Mouse (Mus musculus) CH12.LX (cell line): ENCODE data around the gene Znrf4. TPM values are rescaled to one million over a fixed set of nuclear protein-coding genes. Genes with fewer than 3 reads are reported as not detected.

ENCODE experiments used
- DNase-seq: peaks from one replicate; pipeline ENCODE4 v3.0.0-alpha.2; 2013; ENCODE audit errors: extremely low read depth
- H3K27ac ChIP-seq: 2 replicates; pipeline ENCODE4 v1.5.1; 2012; ENCODE audit warnings: low read depth, mild to moderate bottlenecking, control low read depth, moderate library complexity; ENCODE audit not compliant: insufficient read depth
- H3K27me3 ChIP-seq: replicated peaks from 2 replicates; pipeline ENCODE3; 2012; ENCODE audit warnings: inconsistent platforms
- H3K36me3 ChIP-seq, 2 experiments: replicated peaks in 1 of 2; 2 replicates each; pipeline versions ENCODE3 to v1.6.1; 2012; ENCODE audit warnings: inconsistent platforms in 1 of 2, low read length in 1 of 2, mild to moderate bottlenecking in 1 of 2, mixed read lengths in 1 of 2, moderate library complexity in 1 of 2; ENCODE audit not compliant: control insufficient read depth in 1 of 2, insufficient read depth in 1 of 2
- H3K4me1 ChIP-seq, 2 experiments: 2 replicates each; pipeline ENCODE4 v1.6.1; 2012; ENCODE audit warnings: inconsistent platforms in 1 of 2, moderate library complexity in 1 of 2; ENCODE audit not compliant: insufficient read depth in 2 of 2, control insufficient read depth in 1 of 2
- H3K4me2 ChIP-seq: 2 replicates; pipeline ENCODE4 v1.6.1; 2012; ENCODE audit warnings: low read depth, mild to moderate bottlenecking, control low read depth; ENCODE audit not compliant: poor library complexity, insufficient read depth, severe bottlenecking
- H3K4me3 ChIP-seq, 3 experiments: fragments of 150-350 bp in 1 of 3; sonication (generic) in 1 of 3; replicated peaks in 1 of 3; 2 replicates each; pipeline versions ENCODE3 to v1.5.1; 2011 to 2012; ENCODE audit warnings: low read depth in 2 of 3, low read length in 2 of 3, mild to moderate bottlenecking in 2 of 3, moderate library complexity in 2 of 3, control low read depth in 1 of 3, improper control_type of control experiment in 1 of 3, inconsistent platforms in 1 of 3, mixed read lengths in 1 of 3; ENCODE audit not compliant: poor library complexity in 1 of 3
- H3K79me2 ChIP-seq: replicated peaks from 2 replicates; pipeline ENCODE4 v1.6.1; 2012; ENCODE audit warnings: mild to moderate bottlenecking, moderate library complexity; ENCODE audit not compliant: control insufficient read depth, poor library complexity, insufficient read depth, severe bottlenecking; ENCODE audit errors: extremely low read depth
- H3K9ac ChIP-seq: 2 replicates; pipeline ENCODE4 v1.6.1; 2012; ENCODE audit warnings: low read depth, mild to moderate bottlenecking, control low read depth, moderate library complexity; ENCODE audit not compliant: insufficient read depth
- H3K9me3 ChIP-seq: replicated peaks from 2 replicates; pipeline ENCODE3; 2012; ENCODE audit warnings: low read length, inconsistent platforms, mixed read lengths
- BHLHE40 ChIP-seq: IDR thresholded peaks from 2 replicates; pipeline ENCODE4 v1.6.1; 2011; ENCODE audit warnings: mild to moderate bottlenecking, low read depth, low read length, improper control_type of control experiment
- E2F4 ChIP-seq: IDR thresholded peaks from 2 replicates; pipeline ENCODE4 v1.6.1; 2011; ENCODE audit warnings: low read depth, low read length, improper control_type of control experiment; ENCODE audit not compliant: insufficient replicate concordance
- ELF1 ChIP-seq: IDR thresholded peaks from 2 replicates; pipeline ENCODE4 v1.6.1; 2014; ENCODE audit warnings: low read depth, mild to moderate bottlenecking, inconsistent platforms, low read length, improper control_type of control experiment
- EP300 ChIP-seq: IDR thresholded peaks from 2 replicates; pipeline ENCODE4 v1.6.1; 2011; ENCODE audit warnings: low read length, improper control_type of control experiment
- ETS1 ChIP-seq: conservative IDR thresholded peaks from 2 replicates; pipeline ENCODE4 v1.6.1; 2012; ENCODE audit warnings: low read depth, mild to moderate bottlenecking, inconsistent platforms, low read length, improper control_type of control experiment, moderate library complexity
- GABPA ChIP-seq: IDR thresholded peaks from 2 replicates; pipeline ENCODE4 v1.6.1; 2012; ENCODE audit warnings: low read depth, low read length, improper control_type of control experiment, inconsistent platforms; ENCODE audit not compliant: insufficient replicate concordance
- IRF4 ChIP-seq: IDR thresholded peaks from 2 replicates; pipeline ENCODE4 v1.6.1; 2014; ENCODE audit warnings: low read depth, mild to moderate bottlenecking, inconsistent platforms, low read length, improper control_type of control experiment
- JUND ChIP-seq: conservative IDR thresholded peaks from 2 replicates; pipeline ENCODE4 v1.6.1; 2011; ENCODE audit warnings: low read depth, low read length, improper control_type of control experiment
- KAT2A ChIP-seq: IDR thresholded peaks from 2 replicates; pipeline ENCODE4 v1.6.1; 2012; ENCODE audit warnings: low read length, improper control_type of control experiment, inconsistent platforms; ENCODE audit not compliant: insufficient replicate concordance
- MAFK ChIP-seq: IDR thresholded peaks from 2 replicates; pipeline ENCODE4 v1.6.1; 2011; ENCODE audit warnings: low read length, improper control_type of control experiment; ENCODE audit not compliant: insufficient replicate concordance
- MEF2A ChIP-seq: IDR thresholded peaks from 2 replicates; pipeline ENCODE4 v1.6.1; 2014; ENCODE audit warnings: low read depth, mild to moderate bottlenecking, inconsistent platforms, low read length, improper control_type of control experiment, borderline replicate concordance
- MXI1 ChIP-seq: IDR thresholded peaks from 2 replicates; pipeline ENCODE4 v1.6.1; 2011; ENCODE audit warnings: mild to moderate bottlenecking, low read depth, low read length, improper control_type of control experiment
- MYC ChIP-seq: IDR thresholded peaks from 2 replicates; pipeline ENCODE4 v1.6.1; 2011; ENCODE audit warnings: low read depth, mild to moderate bottlenecking, improper control_type of control experiment, low read length
- NELFE ChIP-seq: IDR thresholded peaks from 2 replicates; pipeline ENCODE4 v1.6.1; 2011; ENCODE audit warnings: low read depth, low read length, improper control_type of control experiment
- NRF1 ChIP-seq: IDR thresholded peaks from 2 replicates; pipeline ENCODE4 v1.6.1; 2014; ENCODE audit warnings: low read depth, mild to moderate bottlenecking, inconsistent platforms, low read length, improper control_type of control experiment, moderate library complexity
- POLR2A ChIP-seq: IDR thresholded peaks from 2 replicates; pipeline ENCODE4 v1.6.1; 2011; ENCODE audit warnings: low read depth, mild to moderate bottlenecking, improper control_type of control experiment, low read length
- POLR2AphosphoS2 ChIP-seq: IDR thresholded peaks from 2 replicates; pipeline ENCODE4 v1.6.1; 2011; ENCODE audit warnings: low read depth, low read length, improper control_type of control experiment
- RAD21 ChIP-seq: IDR thresholded peaks from 2 replicates; pipeline ENCODE4 v1.6.1; 2011; ENCODE audit warnings: low read depth, mild to moderate bottlenecking, low read length, improper control_type of control experiment, moderate library complexity
- SIN3A ChIP-seq: IDR thresholded peaks from 2 replicates; pipeline ENCODE4 v1.6.1; 2012; ENCODE audit warnings: low read length, improper control_type of control experiment, inconsistent platforms
- SMC3 ChIP-seq: IDR thresholded peaks from 2 replicates; pipeline ENCODE4 v1.6.1; 2011; ENCODE audit warnings: low read depth, low read length, improper control_type of control experiment
- TBP ChIP-seq: conservative IDR thresholded peaks from 2 replicates; pipeline ENCODE4 v1.6.1; 2011; ENCODE audit warnings: low read depth, low read length, improper control_type of control experiment
- TCF12 ChIP-seq: IDR thresholded peaks from 2 replicates; pipeline ENCODE4 v1.6.1; 2014; ENCODE audit warnings: low read depth, mild to moderate bottlenecking, inconsistent platforms, low read length, improper control_type of control experiment
- USF1 ChIP-seq: IDR thresholded peaks from 2 replicates; pipeline ENCODE4 v1.6.1; 2014; ENCODE audit warnings: low read depth, mild to moderate bottlenecking, inconsistent platforms, low read length, improper control_type of control experiment
- USF2 ChIP-seq: conservative IDR thresholded peaks from 2 replicates; pipeline ENCODE4 v1.6.1; 2011; ENCODE audit warnings: low read depth, low read length, improper control_type of control experiment
- ZNF384 ChIP-seq: IDR thresholded peaks from 2 replicates; pipeline ENCODE4 v1.6.1; 2012; ENCODE audit warnings: low read depth, low read length, improper control_type of control experiment, inconsistent platforms
- dilution Hi-C: fragments of 300-500 bp; cut with MboI; formaldehyde crosslinking; loops from 2 replicates; pipeline ENCODE4 v1.14.3; 2020; ENCODE audit warnings: low sequenced_read_pairs; ENCODE audit not compliant: extremely low pct_unique_long_range_greater_than_20kb, extremely low pct_ligation_motif_present
- in situ Hi-C: fragments of 300-500 bp; cut with MboI; formaldehyde crosslinking; loops from 3 replicates; pipeline ENCODE4 v1.14.3; 2019; ENCODE audit warnings: low sequenced_read_pairs, low pct_ligation_motif_present, low pct_unique_long_range_greater_than_20kb, mixed read lengths
- polyA plus RNA-seq: library from polyadenylated mRNA; unstranded; fragments of >175 nt; gene quantifications from 2 replicates; pipeline ENCODE4 v1.2.1, GENCODE M21; 2012; ENCODE audit warnings: low read depth; ENCODE audit not compliant: insufficient read length
- total RNA-seq, 2 experiments: library from RNA; depleted of rRNA; stranded (reverse); fragments of 300-350 nt in 1 of 2; fragments of >200 nt in 1 of 2; gene quantifications; 2 replicates each; pipeline ENCODE4 v1.2.3; 2012 to 2014

The Znrf4 gene
- total and polyA plus RNA-seq, 3 experiments: not detected

GRCm38 (mm10) chr17:56510970-56511706, 1.1 kb downstream of the Znrf4 start:
- Histone ChIP-seq H3K9me3 (peaks cover 23% of the 10 kb centered on the region), H3K27ac (no peak overlapping the region), H3K4me1 (peaks cover 2 to 12% of the 10 kb centered on the region in 2 experiments; a peak in 1 of 4 replicates), H3K9ac (no peak overlapping the region), H3K4me3 (no peak overlapping the region), H3K79me2 (no peaks in the 10 kb centered on the region), H3K27me3 (peaks cover 20% of the 10 kb centered on the region), H3K36me3 (no peaks in the 10 kb centered on the region), H3K4me2 (no peak overlapping the region)
- in situ Hi-C loops (no loop called here), dilution Hi-C loops (no loop called here)
- TF ChIP-seq IRF4: no peak
- no peak for TF ChIP-seq POLR2A
- no peak for TF ChIP-seq MEF2A
- TF ChIP-seq RAD21: no peak
- no peak for TF ChIP-seq E2F4
- TF ChIP-seq SIN3A: no peak
- TF ChIP-seq TCF12: no peak
- no peak for TF ChIP-seq NELFE
- TF ChIP-seq KAT2A: no peak
- no peak for TF ChIP-seq ELF1
- no peak for TF ChIP-seq POLR2AphosphoS2
- TF ChIP-seq JUND: no peak
- no peak for DNase-seq

- no peak for DNase-seq
- dilution Hi-C loops (no loop called here), in situ Hi-C loops (no loop called here)
- TF ChIP-seq SMC3: no peak
- TF ChIP-seq KAT2A: no peak
- no peak for TF ChIP-seq RAD21
- no peak for TF ChIP-seq USF2
- no peak for TF ChIP-seq ZNF384
- no peak for TF ChIP-seq POLR2AphosphoS2
- no peak for TF ChIP-seq TBP
- no peak for TF ChIP-seq MXI1
- no peak for TF ChIP-seq EP300
- no peak for TF ChIP-seq BHLHE40
- no peak for TF ChIP-seq GABPA
- TF ChIP-seq USF1: no peak
- no peak for TF ChIP-seq MAFK
- TF ChIP-seq ELF1: no peak
- no peak for TF ChIP-seq NRF1
- no peak for TF ChIP-seq NELFE
- no peak for TF ChIP-seq E2F4
- TF ChIP-seq MYC: no peak
- TF ChIP-seq ETS1: no peak
- Histone ChIP-seq H3K4me1 (peaks cover 2 to 12% of the 10 kb centered on the region in 2 experiments; a peak in 1 of 4 replicates), H3K27me3 (peaks cover 15% of the 10 kb centered on the region), H3K36me3 (no peaks in the 10 kb centered on the region), H3K9me3 (peaks cover 23% of the 10 kb centered on the region), H3K9ac (no peak overlapping the region), H3K79me2 (no peaks in the 10 kb centered on the region), H3K27ac (no peak overlapping the region), H3K4me3 (no peak overlapping the region), H3K4me2 (no peak overlapping the region)
Observed at GRCm38 (mm10) chr17:56510473-56510969, 1.7 kb downstream of the Znrf4 start.
